Comparison of ENCODE assay signal across 24 mouse cellular contexts in the genomic region with DNA sequence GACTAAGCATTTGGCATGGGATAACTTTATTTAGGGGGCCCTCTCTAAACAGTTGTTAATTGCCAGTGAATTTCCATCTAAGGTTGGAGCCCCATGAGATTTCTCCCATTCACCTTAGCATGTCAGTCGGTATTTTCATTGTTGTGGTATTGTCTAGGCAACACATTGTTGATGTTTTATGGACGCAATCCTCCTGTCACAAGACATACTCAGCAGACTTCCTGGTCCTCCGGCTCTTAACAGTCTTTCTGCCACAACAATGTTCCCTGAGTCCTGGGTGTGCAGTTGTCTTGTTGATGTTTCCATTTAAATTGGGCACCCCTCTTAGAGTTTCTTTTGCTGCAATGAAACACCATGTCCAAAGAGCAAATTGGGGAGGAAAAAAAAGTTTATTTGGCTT.
DNase-seq lines count a peak whose midpoint lies in the region; ATAC-seq lines count a peak whose summit lies in the region.
"Had no signal": no experiment of that assay in that cellular context is flagged by ENCODE, and none has a peak within 500 bp of the region (broad histone marks: within the 10 kb centered on the region; RNA-seq: fewer than 3 reads in every experiment).

No protein-coding gene starts in this region.

- no peak overlapping the region for H3K9ac ChIP-seq in heart, embryonic 15.5 days
- H3K9ac ChIP-seq: forebrain, postnatal 0 days; hindbrain, embryonic 14.5 days; liver, embryonic 12.5 days; lung, embryonic 14.5 days; midbrain, embryonic 12.5 days; neural tube, embryonic 13.5 days; stomach, embryonic 15.5 days had no signal

- no peaks in the 10 kb centered on the region for H3K27me3 ChIP-seq in heart, embryonic 15.5 days
- H3K27me3 ChIP-seq: liver, embryonic 12.5 days; midbrain, embryonic 12.5 days; neural tube, embryonic 13.5 days; stomach, embryonic 15.5 days had no signal

- no peak for DNase-seq in heart, postnatal 4 days
- peak; percentile 58 for DNase-seq in CD4-positive, CD25-positive, alpha-beta regulatory T cell, adult 2 months (ENCODE audit: low read depth, low spot score)
- DNase-seq in right cerebral cortex, postnatal 36 days (ENCODE audit: low spot score in 2 of 2): no peak
- DNase-seq in left cerebral cortex, adult 11 months (ENCODE audit: low spot score): no peak
- no peak for DNase-seq in layer of hippocampus, adult 9-11 months
- DNase-seq: adrenal gland, postnatal 10 days; cerebellum, adult 9-11 months; embryo, embryonic 11 days; forebrain, postnatal 0 days; kidney, adult 8-10 months; kidney, postnatal 14 days; left cerebral cortex, postnatal 4 days; lung, embryonic 14.5 days; lung, postnatal 4 days; right cerebral cortex, adult 18-20 months had no signal

- no peak overlapping the region for H3K4me3 ChIP-seq in heart, embryonic 15.5 days
- H3K4me3 ChIP-seq in macrophage (ENCODE audit: inconsistent target): no peak overlapping the region
- H3K4me3 ChIP-seq: left cerebral cortex, adult 2 months; liver, embryonic 12.5 days; midbrain, embryonic 12.5 days; neural tube, embryonic 13.5 days; stomach, embryonic 15.5 days had no signal

- H3K27ac ChIP-seq in heart, embryonic 15.5 days: 0 out of 2 replicates have a peak overlapping the region, but pooled peaks have one; percentile 36
- peak overlapping the region; percentile 24 for H3K27ac ChIP-seq in macrophage
- H3K27ac ChIP-seq: hindbrain, embryonic 14.5 days; left cerebral cortex, adult 2 months; liver, embryonic 12.5 days; midbrain, embryonic 12.5 days; neural tube, embryonic 13.5 days; stomach, embryonic 15.5 days had no signal

- no peaks in the 10 kb centered on the region for H3K9me3 ChIP-seq in heart, embryonic 15.5 days (replicated peaks)
- H3K9me3 ChIP-seq: liver, embryonic 12.5 days; midbrain, embryonic 12.5 days; neural tube, embryonic 13.5 days; stomach, embryonic 15.5 days had no signal

- WGBS in heart, embryonic 15.5 days: 41% methylated on average over 3 of the region's 3 CpGs
- 49% methylated on average over 3 of the region's 3 CpGs for WGBS in macrophage (ENCODE audit: missing documents)

- peaks cover 9% of the 10 kb centered on the region for H3K4me1 ChIP-seq in heart, embryonic 15.5 days (replicated peaks)

- H3K4me2 ChIP-seq in heart, embryonic 15.5 days: no peak overlapping the region
- H3K4me2 ChIP-seq: hindbrain, embryonic 14.5 days; liver, embryonic 12.5 days; lung, embryonic 14.5 days; midbrain, embryonic 12.5 days; neural tube, embryonic 13.5 days; stomach, embryonic 15.5 days had no signal

- ATAC-seq in heart, embryonic 15.5 days (replicated peaks; ENCODE audit: insufficient number of reproducible peaks, insufficient read depth, low FRiP score, low read depth): no peak
- peak; percentile 66; the same call in 1 of the 2 replicates for ATAC-seq in common myeloid progenitor, adult 5-6 weeks (replicated peaks; ENCODE audit: low read depth, poor library complexity, severe bottlenecking)
- ATAC-seq: forebrain, postnatal 0 days; liver, embryonic 12.5 days had no signal

- no peaks in the 10 kb centered on the region for H3K79me2 ChIP-seq in macrophage (ENCODE audit: inconsistent target)

- H3K36me3 ChIP-seq in heart, embryonic 15.5 days: no peaks in the 10 kb centered on the region
- no peaks in the 10 kb centered on the region for H3K36me3 ChIP-seq in macrophage (ENCODE audit: inconsistent target)
- H3K36me3 ChIP-seq: midbrain, embryonic 12.5 days; neural tube, embryonic 13.5 days; stomach, embryonic 15.5 days had no signal
